Mouse (Mus musculus): ENCODE measurements around the gene Gpr180.
A peak's percentile ranks its signal among the peaks of the same experiment; 100 is the strongest.
"Not testable (repeated sequence)": the region's sequence is repeated elsewhere in the genome, so short reads cannot be mapped to it uniquely, and the experiment has no call there.

Gpr180 gene

GRCm38 (mm10) chr14:118136744-118137452 lies at the start of gene Gpr180:
Gpr180 (plus strand) TSS chr14:118137158.
- DNase-seq: peak; percentile 95

- no peak for DNase-seq
Observed at GRCm38 (mm10) chr14:118088437-118089207, 48.3 kb upstream of the Gpr180 start.

- DNase-seq: peak; percentile 88 to 92
Observed at GRCm38 (mm10) chr14:118089215-118089805, 47.6 kb upstream of the Gpr180 start.

GRCm38 (mm10) chr14:118089806-118090392 lies 47.1 kb upstream of the Gpr180 start:
- no peak for DNase-seq

- DNase-seq: no peak
Observed at GRCm38 (mm10) chr14:118098265-118098664, 38.7 kb upstream of the Gpr180 start.

- no peak for DNase-seq
Observed at GRCm38 (mm10) chr14:118101227-118101990, 35.5 kb upstream of the Gpr180 start.

GRCm38 (mm10) chr14:118107479-118107878 lies 29.5 kb upstream of the Gpr180 start:
- not testable (repeated sequence) for DNase-seq

GRCm38 (mm10) chr14:118113116-118113515 lies 23.8 kb upstream of the Gpr180 start:
- no peak for DNase-seq

- no peak for DNase-seq
Observed at GRCm38 (mm10) chr14:118124129-118124528, 12.8 kb upstream of the Gpr180 start.

- DNase-seq: peak; percentile 14 to 26
Observed at GRCm38 (mm10) chr14:118124771-118125170, 12.2 kb upstream of the Gpr180 start.

GRCm38 (mm10) chr14:118126301-118126700 lies 10.7 kb upstream of the Gpr180 start:
- DNase-seq: no peak

GRCm38 (mm10) chr14:118131472-118131871 lies 5.5 kb upstream of the Gpr180 start:
- DNase-seq: no peak

GRCm38 (mm10) chr14:118131931-118132641 lies 4.9 kb upstream of the Gpr180 start:
- no peak for DNase-seq

GRCm38 (mm10) chr14:118132642-118132977 lies 4.3 kb upstream of the Gpr180 start, which contains the start of gene Tgds:
Tgds (minus strand) TSS chr14:118132755.
- peak; percentile 99 to 100 for DNase-seq

GRCm38 (mm10) chr14:118137487-118137886 lies 529 bp downstream of the Gpr180 start:
- no peak for DNase-seq

- DNase-seq: no peak
Observed at GRCm38 (mm10) chr14:118142283-118142682, 5.3 kb downstream of the Gpr180 start.

GRCm38 (mm10) chr14:118148046-118148445 lies 11.1 kb downstream of the Gpr180 start:
- no peak for DNase-seq

- DNase-seq: no peak
Observed at GRCm38 (mm10) chr14:118148554-118148953, 11.6 kb downstream of the Gpr180 start.

- DNase-seq: no peak
Observed at GRCm38 (mm10) chr14:118150656-118151551, 13.9 kb downstream of the Gpr180 start.

GRCm38 (mm10) chr14:118151651-118152293 lies 14.8 kb downstream of the Gpr180 start:
- DNase-seq: peak; percentile 12 to 26

Data from kidney, adult 8-10 months (tissue).